Mouse (Mus musculus) spleen, adult 2 months (tissue): ENCODE measurements around the gene B4galnt2. TPM values are rescaled to one million over a fixed set of nuclear protein-coding genes. Genes with fewer than 3 reads are reported as not detected.

Experiments
- DNase-seq, 2 experiments: peaks; one replicate each; pipeline versions ENCODE4 v3.0.0 to v3.0.0-alpha.2; 2012 to 2021; ENCODE audit warnings: low spot score in 2 of 2, low read depth in 1 of 2
- H3K27ac ChIP-seq: fragments of 200-500 bp; 2 replicates; pipeline ENCODE4 v1.5.1; 2012; ENCODE audit warnings: low read length, inconsistent platforms; ENCODE audit not compliant: insufficient read depth
- H3K27me3 ChIP-seq: fragments of 200-500 bp; 2 replicates; pipeline ENCODE4 v1.6.1; 2012; ENCODE audit warnings: mild to moderate bottlenecking, moderate library complexity, low read length, inconsistent platforms; ENCODE audit not compliant: control insufficient read depth, insufficient read depth
- H3K36me3 ChIP-seq: fragments of 200-500 bp; 2 replicates; pipeline ENCODE4 v1.6.1; 2012; ENCODE audit warnings: mild to moderate bottlenecking, low read length, inconsistent platforms; ENCODE audit not compliant: control insufficient read depth, insufficient read depth
- H3K4me1 ChIP-seq: fragments of 200-500 bp; 2 replicates; pipeline ENCODE4 v1.6.1; 2011; ENCODE audit warnings: inconsistent platforms; ENCODE audit not compliant: control insufficient read depth, insufficient read depth, insufficient read length
- H3K4me3 ChIP-seq: fragments of 200-500 bp; 2 replicates; pipeline ENCODE4 v1.5.1; 2011; ENCODE audit warnings: mild to moderate bottlenecking, inconsistent platforms; ENCODE audit not compliant: insufficient read depth, insufficient read length; ENCODE audit errors: extremely low read depth
- CTCF ChIP-seq: fragments of 200-500 bp; IDR thresholded peaks from 2 replicates; pipeline ENCODE4 v1.5.1; 2011; ENCODE audit warnings: mild to moderate bottlenecking, inconsistent platforms; ENCODE audit not compliant: insufficient read depth, insufficient read length, insufficient replicate concordance; ENCODE audit errors: extremely low read depth
- POLR2A ChIP-seq: fragments of 200-500 bp; IDR thresholded peaks from 2 replicates; pipeline ENCODE4 v1.6.1; 2011; ENCODE audit warnings: low read depth, low read length, inconsistent platforms
- WGBS: fragments of 180-500 bp; shearing (Covaris S2); methylation state at CpG from one replicate; pipeline ENCODE4 v1.1.7; 2018; 5-methylcytosine and 5-hydroxymethylcytosine counted together
- polyA plus RNA-seq: library from polyadenylated mRNA; depleted of rRNA; stranded (reverse); fragments of >200 nt; gene quantifications from 2 replicates; pipeline ENCODE4 v1.2.3, GENCODE M21; 2012

B4galnt2 gene
- polyA plus RNA-seq, 1 experiment: not detected

DNA sequence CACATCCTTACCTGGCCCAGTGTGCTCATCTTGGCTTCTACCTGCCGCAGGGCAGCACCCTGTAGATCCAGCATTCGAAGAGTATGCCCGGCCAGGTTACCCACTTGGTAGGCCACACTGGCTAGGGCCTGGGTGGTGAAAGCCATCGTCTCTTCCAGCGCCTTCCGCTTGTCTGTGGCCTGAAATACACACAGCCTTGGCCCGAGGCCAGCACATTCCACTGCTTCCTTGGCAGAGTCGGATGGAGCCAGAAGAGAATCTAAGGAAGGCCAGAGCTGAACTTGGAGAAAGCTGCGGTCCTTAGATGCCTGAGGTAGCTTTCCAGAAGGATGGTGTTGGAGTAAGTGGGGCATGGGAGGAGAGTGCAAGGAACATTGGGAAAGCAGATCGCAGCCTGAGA lies 77.6 kb downstream of the B4galnt2 start, which contains the start of gene Gngt2:
Gene Gngt2, plus strand, starts transcription at position 158 of the 400 bp plus-strand sequence.
- TF ChIP-seq POLR2A (no peak), CTCF (no peak)
- peaks cover 55% of the 10 kb centered on the region; the same call in 1 of the 2 replicates for H3K4me1 ChIP-seq
- peaks cover 17% of the 10 kb centered on the region for H3K36me3 ChIP-seq
- 85% methylated on average over 10 of the region's 10 CpGs for WGBS
- no peak for DNase-seq
- H3K27ac ChIP-seq: peak within 1 kb of the TSS; percentile 71
- no peaks in the 10 kb centered on the region for H3K27me3 ChIP-seq
- H3K4me3 ChIP-seq: no peak within 1 kb of the TSS

DNA sequence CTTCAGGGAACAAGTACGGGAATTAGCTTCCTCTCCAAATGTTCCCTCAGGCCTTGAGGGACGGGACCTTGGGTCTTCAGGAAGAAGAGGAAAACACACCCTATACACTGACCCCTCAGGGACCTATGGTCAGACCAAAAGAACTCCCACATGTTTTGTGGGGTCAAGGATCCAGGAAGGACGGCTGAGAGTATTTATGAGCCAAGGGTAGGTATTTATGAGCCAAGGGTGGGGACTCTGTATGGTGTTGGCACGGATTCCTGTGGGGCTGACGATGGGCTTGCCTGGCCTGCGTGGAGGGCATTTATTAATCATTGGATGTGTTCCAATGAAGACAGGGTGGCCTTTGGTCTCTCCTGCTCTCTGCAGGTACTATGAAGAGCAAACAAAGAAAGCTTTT lies 78.3 kb downstream of the B4galnt2 start:
- H3K27ac ChIP-seq: no peak overlapping the region
- TF ChIP-seq CTCF: no peak
- no peak for TF ChIP-seq POLR2A
- peaks cover 55% of the 10 kb centered on the region; the same call in 1 of the 2 replicates for H3K4me1 ChIP-seq
- H3K27me3 ChIP-seq: no peaks in the 10 kb centered on the region
- no peak overlapping the region for H3K4me3 ChIP-seq
- 72% methylated on average over 6 of the region's 6 CpGs for WGBS
- peaks cover 17% of the 10 kb centered on the region for H3K36me3 ChIP-seq
- no peak for DNase-seq

DNA sequence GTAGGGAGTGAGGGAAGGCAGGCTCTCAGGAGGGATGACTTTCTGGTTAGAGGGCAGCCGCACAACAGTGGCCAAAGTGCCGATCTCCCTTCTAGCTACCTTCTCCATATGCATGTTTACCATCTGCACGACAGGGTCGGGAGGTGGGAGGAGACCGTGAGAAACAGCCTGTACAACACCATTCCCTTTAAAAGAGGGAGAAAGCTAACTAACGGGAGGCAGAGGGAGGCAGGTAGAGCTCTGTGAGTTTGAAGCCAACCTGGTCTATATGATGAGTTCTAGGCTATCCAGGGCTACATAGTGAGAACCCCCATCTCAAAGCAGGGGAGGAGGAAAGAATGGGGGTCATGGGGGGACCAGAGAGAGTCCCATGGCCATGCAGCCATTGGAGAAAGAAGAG lies 78.9 kb downstream of the B4galnt2 start:
- TF ChIP-seq POLR2A (no peak), CTCF (no peak)
- Histone ChIP-seq H3K36me3 (peaks cover 17% of the 10 kb centered on the region), H3K4me3 (no peak overlapping the region), H3K27ac (peak overlapping the region; percentile 71), H3K4me1 (peaks cover 61% of the 10 kb centered on the region), H3K27me3 (no peaks in the 10 kb centered on the region)
- DNase-seq: no peak
- 45% methylated on average over 6 of the region's 6 CpGs for WGBS

DNA sequence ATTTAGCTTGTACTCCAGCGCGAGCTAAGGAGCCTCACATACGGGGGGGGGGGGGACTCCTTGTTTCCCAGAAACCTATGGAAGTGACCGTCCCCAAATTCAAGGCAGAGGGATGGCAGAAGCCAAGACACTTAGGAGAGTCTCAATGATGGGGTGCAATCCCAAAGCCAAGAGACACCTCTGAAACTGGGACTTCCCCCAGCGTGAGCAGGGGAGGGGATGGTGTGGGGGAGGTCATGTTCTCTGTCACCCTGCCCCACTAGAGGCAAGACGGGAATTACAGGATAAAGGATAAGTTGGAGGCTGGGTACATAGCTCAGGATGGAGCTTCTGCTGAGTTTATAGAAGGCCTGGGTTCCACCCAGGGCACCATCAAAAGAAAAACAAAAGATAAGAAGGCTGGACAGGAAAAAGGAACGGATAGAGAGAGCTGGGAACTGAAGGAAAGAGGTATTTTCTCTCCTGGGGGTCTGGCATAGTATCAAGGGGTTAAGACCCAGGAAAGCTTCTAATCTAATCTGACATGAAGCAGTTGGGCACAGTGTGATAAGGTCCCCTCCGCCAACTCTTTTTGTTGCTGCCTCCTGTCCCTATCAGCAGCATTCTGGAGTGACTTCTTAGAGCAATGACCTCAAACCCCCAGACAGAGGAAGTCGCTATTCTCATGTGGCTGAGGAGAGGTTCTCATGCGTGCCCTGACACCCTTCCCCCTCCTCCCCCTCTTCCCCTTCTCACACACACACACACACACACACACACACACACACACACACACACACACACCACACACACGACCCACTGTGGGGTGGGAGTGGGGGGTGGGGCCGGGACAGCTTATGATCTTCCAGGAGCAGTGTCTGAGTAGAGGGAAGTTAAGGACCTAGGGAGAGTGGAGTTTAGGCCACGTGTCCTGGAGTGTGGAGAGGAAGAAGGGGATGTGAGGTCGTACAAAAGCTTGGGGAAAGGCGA lies 79.7 kb downstream of the B4galnt2 start:
- H3K27me3 ChIP-seq: no peaks in the 10 kb centered on the region
- H3K36me3 ChIP-seq: peaks cover 17% of the 10 kb centered on the region
- peak overlapping the region; percentile 25; the same call in 1 of the 2 replicates for H3K4me3 ChIP-seq
- peak; percentile 72 to 84 for DNase-seq
- H3K27ac ChIP-seq: peak overlapping the region; percentile 90
- TF ChIP-seq POLR2A (no peak; the same call in 1 of the 2 replicates), CTCF (no peak)
- peaks cover 66% of the 10 kb centered on the region for H3K4me1 ChIP-seq
- 3% methylated on average over 15 of the region's 15 CpGs for whole genome bisulfite sequencing

DNA sequence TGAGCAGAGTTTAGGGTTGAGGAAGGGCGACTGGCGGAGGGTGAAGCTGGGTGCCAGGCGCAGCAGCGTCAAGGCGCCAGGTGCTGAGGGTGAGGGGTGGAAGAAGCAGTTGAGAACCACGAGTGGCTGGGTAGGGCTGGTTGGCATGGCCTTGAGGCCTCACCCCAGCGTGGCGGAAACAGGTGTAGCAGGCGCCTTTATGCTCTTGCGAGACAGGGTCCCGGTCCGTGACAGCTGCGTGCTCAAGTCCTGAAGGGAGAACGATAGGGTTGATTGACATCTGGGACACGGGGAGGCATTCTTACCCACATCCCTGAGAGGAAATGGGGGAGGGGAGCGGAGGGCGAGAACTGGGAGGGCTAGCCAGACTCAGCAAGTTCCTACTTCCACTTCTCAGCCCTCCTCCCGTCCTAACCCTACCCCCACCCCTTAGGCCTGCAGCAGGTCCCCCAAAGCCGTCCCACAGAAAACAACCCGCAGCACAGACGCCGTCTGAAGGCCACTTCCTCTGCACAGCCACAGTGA lies 80.5 kb downstream of the B4galnt2 start:
- peak; percentile 64 to 81 for DNase-seq
- H3K4me3 ChIP-seq: peak overlapping the region; percentile 25; the same call in 1 of the 2 replicates
- H3K36me3 ChIP-seq: peaks cover 17% of the 10 kb centered on the region
- TF ChIP-seq POLR2A (no peak; the same call in 1 of the 2 replicates), CTCF (no peak)
- peak overlapping the region; percentile 90 for H3K27ac ChIP-seq
- WGBS: 4% methylated on average over 22 of the region's 22 CpGs
- peaks cover 72% of the 10 kb centered on the region for H3K4me1 ChIP-seq
- no peaks in the 10 kb centered on the region for H3K27me3 ChIP-seq

DNA sequence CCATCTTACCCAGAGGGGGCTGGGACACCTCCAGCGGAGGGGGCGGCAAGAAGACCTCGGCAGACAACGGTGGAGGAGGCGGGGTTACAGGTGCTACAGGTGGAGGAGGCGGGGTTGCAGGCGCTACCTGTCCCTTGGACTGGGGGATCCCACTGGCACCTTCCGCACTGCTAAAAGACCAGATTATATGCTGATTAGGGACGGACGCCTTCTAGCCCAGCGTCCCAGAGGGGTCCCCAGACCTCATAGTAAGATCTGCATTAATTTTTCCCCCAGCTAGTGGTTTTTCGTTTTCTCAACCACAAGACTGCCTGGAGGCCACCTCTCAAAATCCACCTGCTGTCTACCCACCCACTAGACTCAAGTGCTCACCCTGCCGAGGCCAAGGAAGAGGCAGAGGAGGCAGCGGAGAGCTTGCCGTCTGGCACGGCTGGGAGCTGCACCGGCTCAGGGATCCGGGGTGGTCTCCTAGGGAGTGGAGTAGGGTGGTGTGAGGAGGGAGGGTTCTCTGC lies 81.0 kb downstream of the B4galnt2 start:
- Histone ChIP-seq H3K27me3 (no peaks in the 10 kb centered on the region), H3K36me3 (peaks cover 17% of the 10 kb centered on the region), H3K4me1 (peaks cover 70% of the 10 kb centered on the region), H3K27ac (peak overlapping the region; percentile 90), H3K4me3 (peak overlapping the region; percentile 25; the same call in 1 of the 2 replicates)
- no peak for TF ChIP-seq POLR2A
- TF ChIP-seq CTCF: no peak
- 18% methylated on average over 18 of the region's 18 CpGs for WGBS
- peak; percentile 34 to 38 for DNase-seq
